In the genomic region with DNA sequence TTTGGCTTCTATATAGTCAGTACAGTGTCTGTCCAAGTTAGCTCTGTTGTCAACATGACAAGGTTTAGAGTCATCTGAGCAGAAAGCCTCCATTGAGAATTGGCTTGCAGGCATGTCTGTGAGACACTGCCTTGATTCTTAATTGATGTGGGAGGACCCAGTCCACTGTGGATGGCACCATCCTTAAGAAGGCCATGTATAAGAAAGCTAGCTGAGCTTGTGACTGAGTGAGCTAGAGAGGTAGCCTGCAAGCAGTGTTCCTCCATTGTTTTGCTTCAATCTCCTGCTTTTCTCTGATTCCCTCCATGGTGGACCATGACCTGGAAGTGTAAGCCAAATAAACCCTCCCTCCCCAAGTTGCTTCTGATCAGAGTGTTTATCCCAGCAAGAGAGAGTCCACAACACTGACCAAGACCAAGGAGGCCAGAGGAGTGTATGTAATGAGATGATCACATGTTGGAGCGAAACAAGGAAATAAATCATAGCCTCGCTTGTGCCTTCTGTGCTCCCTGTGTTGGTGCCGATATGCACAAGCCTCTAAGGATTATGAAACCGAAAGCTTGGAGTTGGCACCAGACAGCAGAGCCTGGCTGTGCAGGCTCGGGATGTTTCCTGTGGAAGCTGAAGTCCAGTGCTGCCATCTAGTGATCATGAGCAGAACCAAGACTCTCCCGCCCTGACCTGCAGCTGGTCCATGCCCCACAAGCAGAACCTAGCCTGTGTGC, we compare ENCODE assay signal across 8 mouse cellular contexts. TPM values are rescaled to one million over a fixed set of nuclear protein-coding genes. Genes with fewer than 3 reads are reported as not detected.
DNase-seq lines count a peak whose midpoint lies in the region; ATAC-seq and TF ChIP-seq lines count a peak whose summit lies in the region.

No protein-coding gene starts in this region.

- H3K4me2 ChIP-seq in forebrain, embryonic 15.5 days (replicated peaks) = peak overlapping the region; percentile 45
- H3K4me2 ChIP-seq in lung, embryonic 14.5 days = peak overlapping the region; percentile 55

- DNase-seq in ES-CJ7 (ENCODE audit: low read depth, low spot score) = peak; percentile 80
- peak; percentile 80 for DNase-seq in cerebellum, adult 11-12 months
- peak; percentile 75 to 78 for DNase-seq in heart, postnatal 36 days
- DNase-seq in layer of hippocampus, adult 2 months (ENCODE audit: low spot score in 2 of 2) = peak; percentile 80 to 85
- DNase-seq in lung, embryonic 14.5 days = peak; percentile 96
- DNase-seq in thymus, adult 2 months = peak; percentile 74

- intact Hi-C loops in heart, postnatal 36 days (cut with DNase I) = loop anchor here (1.0 to 2.0 kb wide), 3 partner anchors 41 to 544 kb away; no protein-coding TSS in a partner anchor

- H3K36me3 ChIP-seq in forebrain, embryonic 15.5 days = no peaks in the 10 kb centered on the region
- H3K36me3 ChIP-seq in lung, embryonic 14.5 days (ENCODE audit: insufficient read depth) = no peaks in the 10 kb centered on the region
- H3K36me3 ChIP-seq in thymus, adult 2 months (ENCODE audit: control insufficient read depth, insufficient read depth, low read length) = no peaks in the 10 kb centered on the region

- no peaks in the 10 kb centered on the region for H3K9me3 ChIP-seq in forebrain, embryonic 15.5 days
- H3K9me3 ChIP-seq in lung, embryonic 14.5 days (ENCODE audit: low read depth, low read length) = no peaks in the 10 kb centered on the region

- 0 out of 2 replicates have a peak overlapping the region, but pooled peaks have one; percentile 23 for H3K9ac ChIP-seq in forebrain, embryonic 15.5 days (replicated peaks)
- H3K9ac ChIP-seq in lung, embryonic 14.5 days = peak overlapping the region; percentile 39; the same call in 1 of the 2 replicates

- H3K4me1 ChIP-seq in forebrain, embryonic 15.5 days = peaks cover 4% of the 10 kb centered on the region
- H3K4me1 ChIP-seq in lung, embryonic 14.5 days (ENCODE audit: insufficient read depth) = no peaks in the 10 kb centered on the region
- H3K4me1 ChIP-seq in olfactory bulb, adult 2 months (ENCODE audit: control insufficient read depth, insufficient read depth, low read length) = no peaks in the 10 kb centered on the region
- H3K4me1 ChIP-seq in thymus, adult 2 months (replicated peaks; ENCODE audit: control insufficient read depth, insufficient read depth, low read length) = no peaks in the 10 kb centered on the region

- no peaks in the 10 kb centered on the region for H3K27me3 ChIP-seq in forebrain, embryonic 15.5 days
- H3K27me3 ChIP-seq in lung, embryonic 14.5 days (ENCODE audit: insufficient read depth, low read length) = no peaks in the 10 kb centered on the region
- no peaks in the 10 kb centered on the region for H3K27me3 ChIP-seq in thymus, adult 2 months (ENCODE audit: control insufficient read depth, insufficient read depth, low read length)

- H3K27ac ChIP-seq in forebrain, embryonic 15.5 days (replicated peaks) = no peak overlapping the region
- H3K27ac ChIP-seq in layer of hippocampus, adult 2 months = peak overlapping the region; percentile 90
- H3K27ac ChIP-seq in lung, embryonic 14.5 days (ENCODE audit: low read depth) = no peak overlapping the region
- peak overlapping the region; percentile 44; the same call in 1 of the 2 replicates for H3K27ac ChIP-seq in olfactory bulb, adult 2 months (ENCODE audit: insufficient read depth, low read depth, low read length)
- H3K27ac ChIP-seq in thymus, adult 2 months (ENCODE audit: control insufficient read depth, insufficient read depth, low read length) = no peak overlapping the region

- WGBS in forebrain, embryonic 15.5 days = 11% methylated on average over 6 of the region's 6 CpGs
- 7% methylated on average over 6 of the region's 6 CpGs for WGBS in lung, embryonic 14.5 days
- 4% methylated on average over 6 of the region's 6 CpGs for WGBS in olfactory bulb, adult 2 months
- WGBS in thymus, adult 2 months = 3% methylated on average over 6 of the region's 6 CpGs

- peak; percentile 93 for TF ChIP-seq CTCF in layer of hippocampus, adult 2 months (conservative IDR thresholded peaks at IDR 0.05)
- TF ChIP-seq CTCF in lung, embryonic 14.5 days (IDR thresholded peaks at IDR 0.05; ENCODE audit: low read depth) = peak; percentile 96
- TF ChIP-seq CTCF in olfactory bulb, adult 2 months (IDR thresholded peaks at IDR 0.05; ENCODE audit: insufficient read depth, low read depth, low read length) = peak; percentile 72
- TF ChIP-seq CTCF in thymus, adult 2 months (IDR thresholded peaks at IDR 0.05; ENCODE audit: borderline replicate concordance, control insufficient read depth, extremely low read depth, insufficient read depth, low read length, poor library complexity) = peak; percentile 77; the same call in 1 of the 2 replicates

- TF ChIP-seq POLR2A in olfactory bulb, adult 2 months (IDR thresholded peaks at IDR 0.05; ENCODE audit: insufficient read depth, low read depth, low read length) = no peak
- no peak for TF ChIP-seq POLR2A in thymus, adult 2 months (IDR thresholded peaks at IDR 0.05; ENCODE audit: control insufficient read depth, extremely low read depth, insufficient read depth, low read length, poor library complexity)

- ATAC-seq in forebrain, embryonic 15.5 days (replicated peaks) = peak; percentile 99
- peak; percentile 100 for ATAC-seq in lung, embryonic 14.5 days (ENCODE audit: insufficient read depth)

- H3K4me3 ChIP-seq in forebrain, embryonic 15.5 days = peak overlapping the region; percentile 29
- H3K4me3 ChIP-seq in layer of hippocampus, adult 2 months = peak overlapping the region; percentile 49
- H3K4me3 ChIP-seq in lung, embryonic 14.5 days (ENCODE audit: low read depth, low read length) = peak overlapping the region; percentile 28
- peak overlapping the region; percentile 31 for H3K4me3 ChIP-seq in olfactory bulb, adult 2 months (ENCODE audit: insufficient read depth, low read depth, low read length)
- no peak overlapping the region for H3K4me3 ChIP-seq in thymus, adult 2 months (ENCODE audit: control insufficient read depth, insufficient read depth, low read length)

RNA-seq across cellular contexts. Expression of a gene that starts 23.8 kb away (rescaled TPM):
- not detected in 2 replicates for polyA plus RNA-seq in forebrain, embryonic 15.5 days (2015; fragmentation: Nextera tagmentation; extraction: Ambion mirVana)
- under 1 TPM in 1 of 2 experiments, not detected in 1; 0.22 TPM for total RNA-seq in heart, postnatal 36 days (2021)
- not detected for total RNA-seq in layer of hippocampus, adult 2 months (2021)
- not detected in 2 replicates for polyA plus RNA-seq in lung, embryonic 14.5 days (2014; fragmentation: Nextera tagmentation; extraction: Ambion mirVana)
- not detected in 2 replicates for polyA plus RNA-seq in olfactory bulb, adult 2 months (2012; ENCODE audit: insufficient read depth, insufficient read length, low replicate concordance, missing spikeins)
- 0.24 and 0.47 TPM in 2 replicates for polyA plus RNA-seq in thymus, adult 2 months (2012; rRNA removed)

RNA-seq across cellular contexts. Expression of a gene that starts 33.1 kb away (rescaled TPM):
- polyA plus RNA-seq in forebrain, embryonic 15.5 days (2015; fragmentation: Nextera tagmentation; extraction: Ambion mirVana) = not detected in 2 replicates
- total RNA-seq in heart, postnatal 36 days (2021) = not detected
- total RNA-seq in layer of hippocampus, adult 2 months (2021) = not detected
- not detected in 2 replicates for polyA plus RNA-seq in lung, embryonic 14.5 days (2014; fragmentation: Nextera tagmentation; extraction: Ambion mirVana)
- not detected in 2 replicates for polyA plus RNA-seq in olfactory bulb, adult 2 months (2012; ENCODE audit: insufficient read depth, insufficient read length, low replicate concordance, missing spikeins)
- 0.04 TPM in 1 of 2 replicates, not detected in the other for polyA plus RNA-seq in thymus, adult 2 months (2012; rRNA removed)

RNA-seq across cellular contexts. Expression of a gene that starts 36.7 kb away (rescaled TPM):
- polyA plus RNA-seq in forebrain, embryonic 15.5 days (2015; fragmentation: Nextera tagmentation; extraction: Ambion mirVana) = 0.08 TPM in 1 of 2 replicates, not detected in the other
- under 1 TPM in 1 of 2 experiments, not detected in 1; 0.14 TPM for total RNA-seq in heart, postnatal 36 days (2021)
- total RNA-seq in layer of hippocampus, adult 2 months (2021) = not detected
- 0.24 and 0.69 TPM in 2 replicates for polyA plus RNA-seq in lung, embryonic 14.5 days (2014; fragmentation: Nextera tagmentation; extraction: Ambion mirVana)
- polyA plus RNA-seq in olfactory bulb, adult 2 months (2012; ENCODE audit: insufficient read depth, insufficient read length, low replicate concordance, missing spikeins) = not detected in 2 replicates
- 0.31 and 0.64 TPM in 2 replicates for polyA plus RNA-seq in thymus, adult 2 months (2012; rRNA removed)

Comparison
In these comparisons a context has a peak if more than half of its experiments do, and no peak if none do; other contexts are left out.
1. H3K27ac ChIP-seq: peak in layer of hippocampus, adult 2 months (single experiment) and olfactory bulb, adult 2 months (single experiment); none in forebrain, embryonic 15.5 days (single experiment), lung, embryonic 14.5 days (single experiment) and thymus, adult 2 months (single experiment).
2. Peak in every context shown above with its lines, with median percentiles within 50 percentile points of each other: DNase-seq and CTCF ChIP-seq.